Mouse (Mus musculus): ENCODE data around the gene Cdhr3.

Gene Cdhr3

GRCm38 (mm10) chr12:33092775-33093174 is at the start of gene Cdhr3:
Gene Cdhr3, minus strand, starts transcription at chr12:33092875.
- DNase-seq (ENCODE audit: low spot score in 2 of 2), result no peak

- no peak for DNase-seq (ENCODE audit: low spot score in 2 of 2)
Observed at GRCm38 (mm10) chr12:33139083-33139482, 46.4 kb upstream of the Cdhr3 start.

- no peak for DNase-seq (ENCODE audit: low spot score in 2 of 2)
Observed at GRCm38 (mm10) chr12:33137857-33138256, 45.2 kb upstream of the Cdhr3 start.

GRCm38 (mm10) chr12:33131796-33132195 is 39.1 kb upstream of the Cdhr3 start:
- DNase-seq (ENCODE audit: low spot score in 2 of 2), result no peak

GRCm38 (mm10) chr12:33130401-33130800 is 37.7 kb upstream of the Cdhr3 start:
- DNase-seq (ENCODE audit: low spot score in 2 of 2), result no peak

GRCm38 (mm10) chr12:33129410-33129809 is 36.7 kb upstream of the Cdhr3 start:
- no peak for DNase-seq (ENCODE audit: low spot score in 2 of 2)

- no peak for DNase-seq (ENCODE audit: low spot score in 2 of 2)
Observed at GRCm38 (mm10) chr12:33128702-33129101, 36.0 kb upstream of the Cdhr3 start.

GRCm38 (mm10) chr12:33128121-33128520 is 35.4 kb upstream of the Cdhr3 start:
- no peak for DNase-seq (ENCODE audit: low spot score in 2 of 2)

GRCm38 (mm10) chr12:33126243-33126642 is 33.6 kb upstream of the Cdhr3 start:
- DNase-seq (ENCODE audit: low spot score in 2 of 2), result no peak

- DNase-seq (ENCODE audit: low spot score in 2 of 2), result no peak
Observed at GRCm38 (mm10) chr12:33125594-33126227, 33.0 kb upstream of the Cdhr3 start.

- no peak for DNase-seq (ENCODE audit: low spot score in 2 of 2)
Observed at GRCm38 (mm10) chr12:33118624-33119301, 26.1 kb upstream of the Cdhr3 start.

GRCm38 (mm10) chr12:33110894-33111471 is 18.3 kb upstream of the Cdhr3 start:
- no peak for DNase-seq (ENCODE audit: low spot score in 2 of 2)

GRCm38 (mm10) chr12:33109531-33109930 is 16.9 kb upstream of the Cdhr3 start:
- DNase-seq (ENCODE audit: low spot score in 2 of 2), result no peak

- no peak for DNase-seq (ENCODE audit: low spot score in 2 of 2)
Observed at GRCm38 (mm10) chr12:33106438-33107167, 13.9 kb upstream of the Cdhr3 start.

- no peak for DNase-seq (ENCODE audit: low spot score in 2 of 2)
Observed at GRCm38 (mm10) chr12:33105724-33106123, 13.0 kb upstream of the Cdhr3 start.

GRCm38 (mm10) chr12:33102342-33103115 is 9.9 kb upstream of the Cdhr3 start:
- no peak for DNase-seq (ENCODE audit: low spot score in 2 of 2)

GRCm38 (mm10) chr12:33101627-33102026 is 9.0 kb upstream of the Cdhr3 start:
- no peak for DNase-seq (ENCODE audit: low spot score in 2 of 2)

- no peak for DNase-seq (ENCODE audit: low spot score in 2 of 2)
Observed at GRCm38 (mm10) chr12:33096017-33096416, 3.3 kb upstream of the Cdhr3 start.

- no peak for DNase-seq (ENCODE audit: low spot score in 2 of 2)
Observed at GRCm38 (mm10) chr12:33092196-33092595, 479 bp downstream of the Cdhr3 start.

- DNase-seq (ENCODE audit: low spot score in 2 of 2), result no peak
Observed at GRCm38 (mm10) chr12:33086151-33086550, 6.5 kb downstream of the Cdhr3 start.

GRCm38 (mm10) chr12:33084683-33085082 is 8.0 kb downstream of the Cdhr3 start:
- DNase-seq (ENCODE audit: low spot score in 2 of 2), result no peak

- DNase-seq (ENCODE audit: low spot score in 2 of 2), result no peak
Observed at GRCm38 (mm10) chr12:33083362-33083761, 9.3 kb downstream of the Cdhr3 start.

Data from spleen, postnatal 14 days (tissue).